Mouse (Mus musculus) forebrain, embryonic 16.5 days (tissue): ENCODE measurements around the gene Sorbs2. TPM values are rescaled to one million over a fixed set of nuclear protein-coding genes. Genes with fewer than 3 reads are reported as not detected.

Experiments
- ATAC-seq: fragments of 200-750 bp; cut with Nextera tagmentation; 2 replicates; pipeline ENCODE4 v1.8.0; 2017; ENCODE audit warnings: mild to moderate bottlenecking, moderate library complexity
- H3K27ac ChIP-seq: fragments of 300-500 bp; sonication (generic); 2 replicates; pipeline ENCODE4 v1.5.1; 2014; ENCODE audit warnings: low read length, control low read depth
- H3K27me3 ChIP-seq: fragments of 300-500 bp; sonication (generic); replicated peaks from 2 replicates; pipeline ENCODE4 v1.6.1; 2014; ENCODE audit warnings: low read length; ENCODE audit not compliant: control insufficient read depth, insufficient read depth
- H3K36me3 ChIP-seq: fragments of 300-500 bp; sonication (generic); 2 replicates; pipeline ENCODE4 v1.6.1; 2014; ENCODE audit not compliant: control insufficient read depth, insufficient read depth
- H3K4me1 ChIP-seq: fragments of 300-500 bp; sonication (generic); replicated peaks from 2 replicates; pipeline ENCODE4 v1.6.1; 2014; ENCODE audit warnings: low read length; ENCODE audit not compliant: control insufficient read depth, insufficient read depth
- H3K4me2 ChIP-seq: fragments of 300-500 bp; sonication (generic); 2 replicates; pipeline ENCODE4 v1.6.1; 2014; ENCODE audit warnings: mild to moderate bottlenecking, low read length, control low read depth
- H3K4me3 ChIP-seq: fragments of 300-500 bp; sonication (generic); replicated peaks from 2 replicates; pipeline ENCODE4 v1.5.1; 2014; ENCODE audit warnings: mild to moderate bottlenecking, low read length, control low read depth
- H3K9ac ChIP-seq: fragments of 300-500 bp; sonication (generic); replicated peaks from 2 replicates; pipeline ENCODE4 v1.6.1; 2014; ENCODE audit warnings: low read depth, low read length, control low read depth
- H3K9me3 ChIP-seq: fragments of 300-500 bp; sonication (generic); 2 replicates; pipeline ENCODE4 v1.6.1; 2016; ENCODE audit warnings: low read length; ENCODE audit not compliant: control insufficient read depth
- WGBS: fragments of 180-500 bp; shearing (Covaris S2); extraction: QIAGEN DNeasy Blood & Tissue Kit; methylation state at CpG from one replicate; pipeline ENCODE4 v1.1.7; 2014; 5-methylcytosine and 5-hydroxymethylcytosine counted together
- polyA plus RNA-seq: library from polyadenylated mRNA; unstranded; fragments of >200 nt; fragmentation: Nextera tagmentation; extraction: Ambion mirVana; gene quantifications from 2 replicates; pipeline ENCODE4 v1.2.1, GENCODE M21; 2015

The Sorbs2 gene
- polyA plus RNA-seq, 1 experiment from 2014 or later: 92.6 TPM

- 63% methylated on average over 5 of the region's 5 CpGs for WGBS
- Histone ChIP-seq H3K4me3 (no peak overlapping the region), H3K4me2 (no peak overlapping the region), H3K36me3 (no peaks in the 10 kb centered on the region), H3K9me3 (no peaks in the 10 kb centered on the region), H3K4me1 (peaks cover 8% of the 10 kb centered on the region), H3K27me3 (no peaks in the 10 kb centered on the region), H3K9ac (no peak overlapping the region), H3K27ac (no peak overlapping the region)
- no peak for ATAC-seq
These were observed 368.8 kb downstream of the Sorbs2 start for GRCm38 (mm10) chr8:45876397-45876796.

Other genes starting within 250 kb of the Sorbs2 start
- not detected in 2 replicates for gene F11, start 245.8 kb upstream of the Sorbs2 start, polyA plus RNA-seq
- 0.06 TPM in 1 of 2 replicates, not detected in the other for gene Klkb1, start 212.9 kb upstream of the Sorbs2 start, polyA plus RNA-seq
- gene Gm45753, start 199.3 kb upstream of the Sorbs2 start, polyA plus RNA-seq: not detected in 2 replicates
- gene Cyp4v3, start 174.6 kb upstream of the Sorbs2 start, polyA plus RNA-seq: 0.85 and 0.94 TPM in 2 replicates
- 4.5 and 5.7 TPM in 2 replicates for gene Fam149a, start 125.5 kb upstream of the Sorbs2 start, polyA plus RNA-seq
- 0.98 and 0.99 TPM in 2 replicates for gene Tlr3, start 96.7 kb upstream of the Sorbs2 start, polyA plus RNA-seq